Mouse (Mus musculus): ENCODE measurements around the gene 4933427D14Rik. TPM values are rescaled to one million over a fixed set of nuclear protein-coding genes. Genes with fewer than 3 reads are reported as not detected.

The 4933427D14Rik gene
- polyA plus RNA-seq, 1 experiment from 2014 or later, result 4.9 TPM

DNA sequence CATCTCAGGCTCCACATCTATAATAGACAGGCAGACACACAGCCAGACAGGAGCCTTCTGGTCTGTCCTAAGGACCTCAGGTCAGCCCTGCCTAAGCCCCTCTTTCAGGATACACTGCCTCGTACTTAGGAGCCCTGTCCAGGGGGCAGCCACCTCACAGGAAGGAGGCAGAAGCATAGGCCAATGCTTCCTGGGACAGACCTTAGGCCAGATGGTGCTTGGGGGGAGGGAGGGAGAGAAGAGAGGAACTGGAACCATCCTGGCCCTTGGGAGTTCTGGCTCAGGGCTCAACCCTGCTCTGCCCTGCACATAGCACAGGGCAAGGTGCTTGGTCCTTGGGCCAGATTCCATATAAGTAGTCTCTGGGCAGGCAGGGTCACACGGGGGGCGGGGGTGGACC is 81.5 kb downstream of the 4933427D14Rik start:
- Histone ChIP-seq H3K79me2 (ENCODE audit: inconsistent target) (no peaks in the 10 kb centered on the region), H3K27ac (no peak overlapping the region), H3K36me3 (ENCODE audit: inconsistent target) (no peaks in the 10 kb centered on the region), H3K4me3 (ENCODE audit: inconsistent target) (no peak overlapping the region)
- 71% methylated on average over 3 of the region's 3 CpGs for WGBS (ENCODE audit: missing documents)

DNA sequence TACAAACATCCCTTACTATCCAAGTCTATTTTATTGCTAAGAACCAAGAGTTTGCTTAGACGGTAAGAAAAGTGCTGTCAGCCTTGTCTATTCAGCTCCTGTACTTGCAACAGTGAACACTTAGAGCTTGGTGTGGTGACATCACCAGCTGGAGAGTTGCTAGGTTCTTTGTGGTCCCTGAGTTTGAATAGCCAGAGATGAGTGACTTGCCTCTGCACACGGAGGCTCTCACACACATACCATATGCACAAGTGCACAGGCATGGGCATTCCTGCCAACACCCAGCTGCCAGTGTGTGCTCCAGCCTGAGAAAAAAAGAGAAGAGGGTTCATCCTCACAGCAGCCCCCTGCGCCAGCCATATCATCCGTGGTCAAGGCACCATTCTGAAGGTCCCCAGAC is 83.7 kb downstream of the 4933427D14Rik start:
- Histone ChIP-seq H3K79me2 (ENCODE audit: inconsistent target) (no peaks in the 10 kb centered on the region), H3K36me3 (ENCODE audit: inconsistent target) (no peaks in the 10 kb centered on the region)
- WGBS (ENCODE audit: missing documents), result 83% methylated on average over 4 of the region's 4 CpGs

DNA sequence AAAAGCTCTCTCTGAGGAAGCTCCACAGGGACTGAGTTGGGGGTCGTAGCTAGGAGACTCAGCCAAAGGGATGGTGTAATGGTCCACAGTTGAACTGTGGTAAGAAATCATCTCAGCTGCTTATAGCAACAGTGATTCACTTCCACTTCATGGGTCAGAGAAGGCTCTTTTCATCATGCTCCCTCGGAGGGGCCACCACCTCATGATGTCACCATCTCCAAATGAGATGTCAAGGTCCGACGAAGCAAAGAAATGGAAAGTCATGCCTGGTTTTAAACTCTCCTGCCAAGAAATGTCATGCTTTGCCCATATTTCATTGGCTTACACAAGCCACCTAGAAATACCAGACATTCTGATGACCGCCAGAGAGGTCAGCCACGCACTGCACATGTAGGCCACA is 86.9 kb downstream of the 4933427D14Rik start:
- H3K79me2 ChIP-seq (ENCODE audit: inconsistent target), result no peaks in the 10 kb centered on the region
- no peak overlapping the region for H3K4me3 ChIP-seq (ENCODE audit: inconsistent target)
- H3K36me3 ChIP-seq (ENCODE audit: inconsistent target), result no peaks in the 10 kb centered on the region
- H3K27ac ChIP-seq, result no peak overlapping the region
- 88% methylated on average over 6 of the region's 6 CpGs for WGBS (ENCODE audit: missing documents)

More for the DNA sequence above, 83.7 kb downstream of the 4933427D14Rik start:
- no peak overlapping the region for H3K27ac ChIP-seq
- H3K4me3 ChIP-seq (ENCODE audit: inconsistent target), result no peak overlapping the region

DNA sequence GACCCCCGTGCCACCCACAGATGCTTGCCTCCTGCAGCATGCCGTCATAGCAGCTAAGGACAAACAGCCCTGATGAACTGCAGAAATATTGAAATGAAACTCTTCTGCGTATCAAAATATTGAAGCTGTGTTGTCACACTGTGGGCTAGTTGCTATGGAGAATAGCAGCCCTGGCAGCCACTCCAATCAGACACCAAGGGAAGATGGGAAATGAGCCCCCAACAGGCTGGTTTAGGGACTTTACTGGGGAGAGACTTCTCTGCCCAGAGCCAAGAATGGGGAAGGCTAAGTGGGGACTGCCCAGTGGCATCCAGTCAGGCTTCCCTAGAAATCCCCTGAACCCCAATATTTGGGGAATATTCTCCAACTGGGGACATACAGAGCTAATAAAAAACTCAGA is 88.6 kb downstream of the 4933427D14Rik start:
- 89% methylated on average over 3 of the region's 3 CpGs for WGBS (ENCODE audit: missing documents)

GRCm38 (mm10) chr11:72113296-72113695 is 94.0 kb downstream of the 4933427D14Rik start:
- Histone ChIP-seq H3K79me2 (ENCODE audit: inconsistent target) (no peaks in the 10 kb centered on the region), H3K4me3 (ENCODE audit: inconsistent target) (no peak overlapping the region), H3K36me3 (ENCODE audit: inconsistent target) (no peaks in the 10 kb centered on the region), H3K27ac (no peak overlapping the region)
- 66% methylated on average over 4 of the region's 4 CpGs for WGBS (ENCODE audit: missing documents)

More for the DNA sequence above, 88.6 kb downstream of the 4933427D14Rik start:
- Histone ChIP-seq H3K79me2 (ENCODE audit: inconsistent target) (no peaks in the 10 kb centered on the region), H3K36me3 (ENCODE audit: inconsistent target) (no peaks in the 10 kb centered on the region), H3K4me3 (ENCODE audit: inconsistent target) (no peak overlapping the region), H3K27ac (no peak overlapping the region)

GRCm38 (mm10) chr11:72110726-72111125 is 96.5 kb downstream of the 4933427D14Rik start:
- WGBS (ENCODE audit: missing documents), result 49% methylated on average over 3 of the region's 3 CpGs
- H3K4me3 ChIP-seq (ENCODE audit: inconsistent target), result no peak overlapping the region
- no peak overlapping the region for H3K27ac ChIP-seq
- H3K36me3 ChIP-seq (ENCODE audit: inconsistent target), result no peaks in the 10 kb centered on the region
- no peaks in the 10 kb centered on the region for H3K79me2 ChIP-seq (ENCODE audit: inconsistent target)

GRCm38 (mm10) chr11:72104223-72104622 is 103.0 kb downstream of the 4933427D14Rik start:
- Histone ChIP-seq H3K27ac (no peak overlapping the region), H3K4me3 (ENCODE audit: inconsistent target) (no peak overlapping the region), H3K79me2 (ENCODE audit: inconsistent target) (no peaks in the 10 kb centered on the region), H3K36me3 (ENCODE audit: inconsistent target) (no peaks in the 10 kb centered on the region)
- 81% methylated on average over 8 of the region's 8 CpGs for WGBS (ENCODE audit: missing documents)

Other genes starting within 250 kb of the 4933427D14Rik start
- gene Aipl1, start 169.9 kb downstream of the 4933427D14Rik start, polyA plus RNA-seq (2018), result 0.14 TPM in 2 of 3 replicates, not detected in the other
- gene Pimreg, start 165.4 kb downstream of the 4933427D14Rik start, polyA plus RNA-seq (2018), result 0.34 to 6.0 TPM (median 2.8 TPM) in 3 replicates
- not detected in 3 replicates for gene Pitpnm3, start 71.7 kb downstream of the 4933427D14Rik start, polyA plus RNA-seq (2018)
- 0.19 to 0.22 TPM (median 0.21 TPM) in 3 replicates for gene Gm43951, start 619 bp downstream of the 4933427D14Rik start, polyA plus RNA-seq (2018)
- gene Txndc17, start 88 bp upstream of the 4933427D14Rik start, polyA plus RNA-seq (2018), result 172 to 312 TPM (median 227 TPM) in 3 replicates
- gene Med31, start 8.1 kb upstream of the 4933427D14Rik start, polyA plus RNA-seq (2018), result 6.1 to 8.2 TPM (median 6.3 TPM) in 3 replicates
- not detected in 3 replicates for gene Slc13a5, start 59.8 kb upstream of the 4933427D14Rik start, polyA plus RNA-seq (2018)
- 119 to 152 TPM (median 140 TPM) in 3 replicates for gene Xaf1, start 94.2 kb upstream of the 4933427D14Rik start, polyA plus RNA-seq (2018)
- not detected in 3 replicates for gene Fbxo39, start 107.0 kb upstream of the 4933427D14Rik start, polyA plus RNA-seq (2018)
- not detected in 3 replicates for gene Tekt1, start 155.0 kb upstream of the 4933427D14Rik start, polyA plus RNA-seq (2018)
- not detected in 3 replicates for gene Smtnl2, start 204.3 kb upstream of the 4933427D14Rik start, polyA plus RNA-seq (2018)
- gene Ggt6, start 228.1 kb upstream of the 4933427D14Rik start, polyA plus RNA-seq (2018), result not detected in 3 replicates
- gene Mybbp1a, start 233.9 kb upstream of the 4933427D14Rik start, polyA plus RNA-seq (2018), result 30.3 to 92.8 TPM (median 58.1 TPM) in 3 replicates